Mouse (Mus musculus): ENCODE measurements around the gene Atp1a2. TPM values are rescaled to one million over a fixed set of nuclear protein-coding genes. Genes with fewer than 3 reads are reported as not detected.

Atp1a2 gene
- polyA plus RNA-seq, 1 experiment from 2014 or later = 1.9 TPM

DNA sequence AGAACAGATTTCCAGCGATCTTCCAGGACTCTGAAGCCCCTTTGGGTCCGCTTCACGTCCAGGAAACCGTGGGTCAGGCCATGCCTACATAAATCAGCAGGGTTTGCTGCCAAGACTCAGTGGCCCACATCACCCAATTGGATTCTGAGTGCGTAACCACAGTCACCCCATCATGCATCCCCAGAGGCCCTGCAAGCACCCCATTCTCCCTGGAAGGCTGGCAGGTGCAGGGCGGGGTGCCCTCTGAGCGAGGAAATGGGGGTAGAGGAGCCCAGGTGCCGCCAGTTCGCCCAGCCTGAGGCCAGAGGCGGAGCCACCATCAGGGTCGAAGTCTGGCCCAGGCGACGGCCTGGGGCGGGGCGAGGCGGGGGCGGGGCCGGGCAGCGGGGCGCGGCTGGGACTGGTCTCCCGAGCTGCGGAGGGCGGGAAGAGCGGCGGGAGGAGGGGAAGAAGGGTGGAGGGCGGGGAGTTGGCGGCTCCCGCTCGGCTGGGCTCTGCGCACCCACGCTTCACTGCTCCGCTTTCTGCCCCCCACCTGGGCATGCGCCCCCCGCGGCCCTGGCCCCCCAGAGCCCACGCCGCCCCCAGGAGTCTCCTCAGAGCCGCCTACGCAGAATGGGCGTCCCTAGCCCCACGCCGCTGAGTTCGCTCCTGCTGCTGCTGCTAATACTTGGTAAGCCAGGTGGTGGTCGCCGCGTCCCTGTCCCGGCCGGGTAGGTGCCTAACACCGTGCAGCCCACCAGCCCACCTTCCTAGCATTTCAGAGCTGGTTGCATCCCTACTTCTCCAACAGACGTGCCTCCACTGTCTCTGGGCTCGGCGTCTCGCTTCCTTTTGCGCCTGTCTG, 14.3 kb upstream of the Atp1a2 start:
- Histone ChIP-seq H3K27me3 (no peaks in the 10 kb centered on the region), H3K27ac (peak overlapping the region; percentile 86), H3K4me1 (peaks cover 40% of the 10 kb centered on the region), H3K36me3 (no peaks in the 10 kb centered on the region), H3K4me2 (peak overlapping the region; percentile 93), H3K9me3 (no peaks in the 10 kb centered on the region), H3K4me3 (peak overlapping the region; percentile 59), H3K9ac (peak overlapping the region; percentile 77)
- peak; percentile 73 for ATAC-seq (ENCODE audit: insufficient number of reproducible peaks, insufficient read depth, low FRiP score, low TSS enrichment, low read depth)
- whole genome bisulfite sequencing = under 1% methylated on average over 47 of the region's 55 CpGs

DNA sequence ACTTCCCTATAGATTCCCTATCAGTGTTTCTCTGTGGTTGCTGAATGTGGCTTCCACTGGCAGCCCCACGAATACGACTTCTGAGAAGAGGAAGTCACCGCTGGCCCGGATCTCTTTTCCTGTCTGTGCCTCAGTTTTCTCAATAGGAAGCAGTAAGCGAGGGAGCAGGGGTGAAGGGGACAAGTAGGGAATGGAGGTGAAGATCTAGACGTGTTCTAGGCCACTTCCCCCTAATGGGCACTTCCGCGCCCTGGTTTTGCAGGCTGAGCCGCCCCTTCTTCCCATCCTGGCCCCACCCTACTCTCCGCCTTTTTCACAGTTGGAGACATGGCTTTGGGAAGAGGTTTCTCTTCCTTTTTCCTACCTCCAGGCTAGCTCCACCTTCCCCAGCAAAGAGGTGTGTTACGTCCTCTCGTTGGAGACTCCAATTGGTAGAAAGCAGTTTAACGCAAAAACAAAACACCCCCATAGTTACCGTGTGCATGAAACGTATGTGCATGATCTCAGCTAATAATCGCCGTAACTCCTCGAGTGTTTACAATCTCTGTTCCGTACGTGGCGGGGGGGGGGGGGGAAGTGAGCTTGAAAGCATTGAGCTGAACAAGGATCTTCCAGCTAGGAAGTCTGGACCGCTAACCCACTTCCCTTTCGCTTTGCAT, 13.5 kb upstream of the Atp1a2 start:
- H3K4me2 ChIP-seq = peak overlapping the region; percentile 93
- no peaks in the 10 kb centered on the region for H3K27me3 ChIP-seq

DNA sequence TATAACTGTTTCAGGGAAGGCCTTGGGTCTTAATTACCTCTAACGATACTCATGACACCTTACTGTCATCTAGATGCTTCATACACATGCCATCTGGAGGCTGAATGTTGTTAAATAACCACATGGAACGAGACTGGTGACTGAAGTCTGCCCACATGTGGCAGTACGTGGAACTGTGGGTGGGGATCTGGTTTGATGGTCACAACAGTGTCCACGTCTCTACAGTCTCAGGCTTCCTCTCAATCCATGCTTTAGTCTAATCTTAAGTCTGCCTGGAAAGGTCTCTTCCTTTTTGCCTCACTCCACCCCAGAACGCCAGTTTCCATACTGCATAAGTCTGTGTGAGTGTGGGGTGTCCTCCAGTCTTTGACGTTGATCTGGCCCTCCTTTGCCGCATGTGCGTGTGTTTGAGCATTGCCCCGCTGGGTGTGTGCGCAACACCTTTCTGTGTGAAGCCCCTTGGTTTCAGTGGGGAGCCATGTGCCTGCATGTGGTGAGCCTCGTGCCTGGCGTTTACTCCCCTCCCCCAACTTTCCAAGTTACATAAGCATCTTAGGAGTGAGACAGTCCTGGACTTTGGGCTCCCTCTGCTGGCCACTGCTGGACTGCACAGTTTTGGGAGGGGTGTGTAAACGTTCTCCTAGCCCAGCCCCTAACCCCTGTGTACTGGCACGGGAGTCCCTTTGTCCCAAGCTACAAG, 12.0 kb upstream of the Atp1a2 start:
- no peaks in the 10 kb centered on the region for H3K36me3 ChIP-seq
- H3K4me1 ChIP-seq = peaks cover 40% of the 10 kb centered on the region
- H3K27me3 ChIP-seq = no peaks in the 10 kb centered on the region
- H3K9me3 ChIP-seq = no peaks in the 10 kb centered on the region
- peak; percentile 72 for ATAC-seq (ENCODE audit: insufficient number of reproducible peaks, insufficient read depth, low FRiP score, low TSS enrichment, low read depth)
- peak overlapping the region; percentile 86 for H3K27ac ChIP-seq
- H3K9ac ChIP-seq = peak overlapping the region; percentile 68
- WGBS = 2% methylated on average over 14 of the region's 14 CpGs
- H3K4me2 ChIP-seq = peak overlapping the region; percentile 93
- H3K4me3 ChIP-seq = peak overlapping the region; percentile 32

More for the DNA sequence above, 13.5 kb upstream of the Atp1a2 start:
- no peaks in the 10 kb centered on the region for H3K9me3 ChIP-seq
- no peaks in the 10 kb centered on the region for H3K36me3 ChIP-seq
- H3K4me3 ChIP-seq = peak overlapping the region; percentile 59
- H3K4me1 ChIP-seq = peaks cover 40% of the 10 kb centered on the region
- H3K27ac ChIP-seq = peak overlapping the region; percentile 86
- no peak for ATAC-seq (ENCODE audit: insufficient number of reproducible peaks, insufficient read depth, low FRiP score, low TSS enrichment, low read depth)
- peak overlapping the region; percentile 77 for H3K9ac ChIP-seq
- WGBS = 6% methylated on average over 23 of the region's 23 CpGs

DNA sequence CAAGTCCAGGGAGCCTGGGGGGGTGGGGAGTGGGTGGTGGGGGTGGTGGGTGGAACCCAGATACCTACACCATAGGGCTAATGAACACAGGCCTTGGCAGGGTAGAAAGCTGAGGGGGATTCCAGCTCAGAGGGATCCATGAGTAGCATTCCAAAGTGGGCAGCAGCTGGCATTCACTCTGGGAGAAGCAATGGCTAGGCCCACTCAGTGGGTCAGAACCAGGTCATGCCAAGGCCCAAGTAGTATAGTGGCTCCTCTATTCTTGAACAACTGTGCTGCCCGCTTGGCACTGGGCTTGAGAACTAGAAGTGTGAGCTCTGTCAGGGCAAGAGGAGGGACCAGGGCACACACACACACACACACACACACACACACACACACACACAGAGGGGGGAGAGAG, 10.5 kb upstream of the Atp1a2 start:
- Histone ChIP-seq H3K4me2 (no peak overlapping the region), H3K9ac (no peak overlapping the region), H3K9me3 (no peaks in the 10 kb centered on the region), H3K4me3 (no peak overlapping the region), H3K36me3 (no peaks in the 10 kb centered on the region), H3K4me1 (peaks cover 31% of the 10 kb centered on the region), H3K27me3 (no peaks in the 10 kb centered on the region), H3K27ac (0 out of 2 replicates have a peak overlapping the region, but pooled peaks have one; percentile 33)
- 100% methylated on average over 1 of the region's 1 CpGs for WGBS
- no peak for ATAC-seq (ENCODE audit: insufficient number of reproducible peaks, insufficient read depth, low FRiP score, low TSS enrichment, low read depth)

DNA sequence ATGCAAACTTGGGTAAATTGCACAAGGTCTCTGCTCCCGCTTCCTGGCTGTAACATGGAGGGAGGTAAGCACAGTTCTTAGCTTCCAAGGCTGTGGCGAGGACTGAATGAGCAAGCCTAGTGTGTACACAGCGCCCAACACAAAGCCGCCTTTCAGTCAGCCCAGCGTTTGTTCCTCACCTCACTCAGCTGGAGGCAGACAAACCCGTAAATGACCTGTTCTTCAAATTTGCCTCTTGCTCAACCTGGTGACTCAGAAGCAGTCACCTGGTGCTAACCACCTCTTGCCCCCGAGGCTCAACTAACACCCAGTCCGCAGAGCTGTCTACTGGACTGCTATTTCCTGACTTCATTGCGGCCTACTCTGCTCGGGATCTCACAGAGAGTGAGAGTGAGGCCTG, 10.1 kb upstream of the Atp1a2 start:
- H3K4me1 ChIP-seq = peaks cover 26% of the 10 kb centered on the region
- no peak overlapping the region for H3K4me2 ChIP-seq
- no peaks in the 10 kb centered on the region for H3K36me3 ChIP-seq
- H3K27me3 ChIP-seq = no peaks in the 10 kb centered on the region
- no peak overlapping the region for H3K9ac ChIP-seq
- H3K27ac ChIP-seq = 0 out of 2 replicates have a peak overlapping the region, but pooled peaks have one; percentile 33
- no peak for ATAC-seq (ENCODE audit: insufficient number of reproducible peaks, insufficient read depth, low FRiP score, low TSS enrichment, low read depth)
- H3K9me3 ChIP-seq = no peaks in the 10 kb centered on the region
- no peak overlapping the region for H3K4me3 ChIP-seq
- 58% methylated on average over 10 of the region's 10 CpGs for WGBS

DNA sequence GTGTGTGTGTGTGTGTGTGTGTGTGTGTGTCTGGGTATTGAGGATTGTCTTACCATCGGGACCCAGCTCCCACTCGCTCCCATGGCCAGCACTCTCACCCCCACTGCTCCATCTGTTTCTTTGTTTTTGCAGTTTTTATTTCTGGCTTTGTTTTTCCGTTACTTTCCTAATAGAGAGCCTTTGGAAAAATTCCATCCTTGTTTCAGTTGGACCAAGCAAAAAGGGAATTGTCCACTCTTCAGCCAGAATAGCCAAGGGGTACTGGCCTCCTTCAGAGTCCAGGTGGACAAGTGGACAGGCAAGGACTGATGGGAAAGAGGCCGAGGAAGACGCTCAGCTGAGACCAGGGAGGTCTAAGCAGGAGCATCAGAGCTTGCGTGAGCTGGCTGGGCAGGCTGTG, 9.0 kb upstream of the Atp1a2 start:
- Histone ChIP-seq H3K27me3 (no peaks in the 10 kb centered on the region), H3K4me2 (no peak overlapping the region), H3K9ac (no peak overlapping the region), H3K4me1 (peaks cover 25% of the 10 kb centered on the region), H3K36me3 (no peaks in the 10 kb centered on the region), H3K9me3 (no peaks in the 10 kb centered on the region), H3K4me3 (no peak overlapping the region), H3K27ac (no peak overlapping the region)
- 66% methylated on average over 6 of the region's 6 CpGs for WGBS
- ATAC-seq (ENCODE audit: insufficient number of reproducible peaks, insufficient read depth, low FRiP score, low TSS enrichment, low read depth) = no peak

DNA sequence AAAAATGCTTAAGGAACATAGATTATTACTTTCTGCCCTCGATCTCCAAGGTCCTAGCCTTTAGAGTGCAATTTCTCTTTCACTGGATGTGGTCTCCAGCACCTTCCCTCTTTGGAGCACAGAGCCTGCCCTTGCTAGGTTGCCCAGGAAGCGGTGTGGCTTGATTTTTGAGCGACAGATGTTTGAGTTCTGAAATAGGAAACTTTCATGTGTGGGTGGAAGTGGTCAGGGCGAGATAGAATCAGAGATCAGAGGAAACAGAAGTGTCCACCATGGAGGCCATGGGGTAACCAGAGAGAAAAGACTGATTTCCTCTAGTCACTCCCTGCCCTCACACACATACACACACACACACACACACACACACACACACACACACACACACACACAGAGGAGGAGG, 8.3 kb upstream of the Atp1a2 start:
- no peak for ATAC-seq (ENCODE audit: insufficient number of reproducible peaks, insufficient read depth, low FRiP score, low TSS enrichment, low read depth)

DNA sequence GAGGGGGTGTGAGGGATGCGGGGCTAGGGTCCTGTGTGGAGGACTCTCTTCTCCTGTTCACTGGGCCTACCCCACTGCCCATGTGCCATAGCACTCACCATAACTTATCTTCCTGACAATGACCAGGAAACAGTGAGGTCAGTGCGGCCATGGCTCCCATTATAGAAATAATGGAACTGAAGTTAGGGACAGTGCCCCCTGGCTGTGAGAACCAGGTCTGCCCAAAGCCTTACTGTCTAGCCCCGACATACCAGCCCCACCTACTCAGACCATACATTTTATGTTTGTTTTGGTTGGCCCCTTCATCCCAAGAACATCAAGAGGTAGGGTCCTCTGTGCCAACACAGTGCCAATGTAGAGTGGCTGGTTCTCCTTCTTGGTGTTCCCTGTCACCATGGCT, 7.8 kb upstream of the Atp1a2 start:
- Histone ChIP-seq H3K4me2 (no peak overlapping the region), H3K9ac (no peak overlapping the region), H3K27me3 (no peaks in the 10 kb centered on the region), H3K4me3 (no peak overlapping the region), H3K27ac (no peak overlapping the region), H3K36me3 (no peaks in the 10 kb centered on the region), H3K4me1 (peaks cover 28% of the 10 kb centered on the region), H3K9me3 (no peaks in the 10 kb centered on the region)
- no peak for ATAC-seq (ENCODE audit: insufficient number of reproducible peaks, insufficient read depth, low FRiP score, low TSS enrichment, low read depth)
- WGBS = 76% methylated on average over 3 of the region's 3 CpGs

More for the DNA sequence above, 8.3 kb upstream of the Atp1a2 start:
- Histone ChIP-seq H3K4me1 (peaks cover 29% of the 10 kb centered on the region), H3K9ac (no peak overlapping the region), H3K4me2 (no peak overlapping the region), H3K36me3 (no peaks in the 10 kb centered on the region), H3K9me3 (no peaks in the 10 kb centered on the region), H3K27me3 (no peaks in the 10 kb centered on the region), H3K4me3 (no peak overlapping the region), H3K27ac (no peak overlapping the region)
- 71% methylated on average over 4 of the region's 4 CpGs for whole genome bisulfite sequencing

DNA sequence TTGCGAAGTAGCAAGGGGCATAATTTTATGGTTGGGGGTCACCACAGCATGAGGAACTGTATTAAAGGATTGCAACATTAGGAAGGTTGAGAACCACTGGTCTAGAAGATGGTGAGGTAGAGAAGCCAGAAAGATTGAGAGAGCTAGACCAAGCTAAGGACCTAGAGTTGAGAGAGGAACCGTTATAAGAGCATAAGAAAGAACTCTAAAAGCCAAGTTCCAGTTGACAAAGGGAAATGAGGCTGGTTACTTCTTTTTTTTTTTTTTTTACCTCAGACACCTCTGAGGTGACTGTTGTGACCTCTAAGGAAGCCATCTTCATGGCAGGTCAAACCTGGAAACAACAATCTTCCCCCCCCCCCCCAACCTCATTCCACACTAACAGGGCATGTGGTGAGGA, 7.3 kb upstream of the Atp1a2 start:
- WGBS = 93% methylated on average over 2 of the region's 2 CpGs
- Histone ChIP-seq H3K4me2 (no peak overlapping the region), H3K27ac (no peak overlapping the region), H3K9me3 (no peaks in the 10 kb centered on the region), H3K36me3 (no peaks in the 10 kb centered on the region), H3K27me3 (no peaks in the 10 kb centered on the region), H3K4me3 (no peak overlapping the region), H3K9ac (no peak overlapping the region), H3K4me1 (peaks cover 23% of the 10 kb centered on the region)
- ATAC-seq (ENCODE audit: insufficient number of reproducible peaks, insufficient read depth, low FRiP score, low TSS enrichment, low read depth) = no peak

DNA sequence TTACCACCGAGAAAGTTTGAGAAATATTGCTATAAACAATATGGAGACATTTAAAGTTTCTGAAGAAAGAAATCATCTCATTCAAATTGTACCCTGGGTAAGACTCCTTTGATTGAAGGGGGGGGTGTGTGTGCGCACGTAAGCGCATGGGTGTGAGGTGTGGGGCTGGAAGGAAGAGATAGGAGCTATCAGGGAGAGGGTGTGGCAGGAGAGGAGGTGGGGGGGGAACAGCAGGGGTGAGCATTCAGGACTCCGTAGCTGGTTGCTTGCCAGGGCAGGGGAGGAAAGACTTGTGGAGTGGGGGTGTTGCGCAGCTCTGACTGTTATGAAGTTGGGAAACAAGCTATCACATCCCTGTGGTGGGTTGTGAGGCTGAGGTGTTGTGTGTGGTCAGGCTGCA, 6.6 kb upstream of the Atp1a2 start:
- ATAC-seq (ENCODE audit: insufficient number of reproducible peaks, insufficient read depth, low FRiP score, low TSS enrichment, low read depth) = no peak
- WGBS = 78% methylated on average over 6 of the region's 6 CpGs

DNA sequence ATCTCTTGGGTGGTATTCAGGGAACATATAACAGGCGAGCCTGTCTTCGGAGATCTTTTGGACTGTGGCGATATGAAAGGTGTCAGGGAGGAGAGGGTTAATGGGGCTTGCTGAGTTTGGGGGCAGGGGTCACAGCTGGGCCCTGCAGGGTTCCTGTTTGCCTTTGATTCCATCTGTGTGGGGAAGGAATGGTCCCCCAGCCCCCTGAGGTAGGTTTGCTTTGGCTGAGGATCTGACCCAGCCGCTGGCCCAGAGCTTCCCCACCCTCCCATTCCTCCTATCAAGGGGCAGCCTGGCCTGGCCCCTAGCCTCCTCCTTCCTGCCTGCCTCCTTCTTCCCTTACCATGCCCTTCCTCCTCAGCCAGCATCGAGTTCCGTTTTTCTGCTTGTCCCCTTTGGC, 5.0 kb upstream of the Atp1a2 start:
- Histone ChIP-seq H3K4me3 (no peak overlapping the region), H3K9ac (no peak overlapping the region)
- 18% methylated on average over 6 of the region's 6 CpGs for WGBS

More for the DNA sequence above, 6.6 kb upstream of the Atp1a2 start:
- Histone ChIP-seq H3K9ac (no peak overlapping the region), H3K27ac (no peak overlapping the region), H3K27me3 (no peaks in the 10 kb centered on the region), H3K4me3 (no peak overlapping the region), H3K9me3 (no peaks in the 10 kb centered on the region), H3K4me1 (peaks cover 16% of the 10 kb centered on the region), H3K4me2 (no peak overlapping the region), H3K36me3 (no peaks in the 10 kb centered on the region)

More for the DNA sequence above, 5.0 kb upstream of the Atp1a2 start:
- H3K27ac ChIP-seq = no peak overlapping the region
- no peaks in the 10 kb centered on the region for H3K27me3 ChIP-seq
- no peaks in the 10 kb centered on the region for H3K9me3 ChIP-seq
- no peak for ATAC-seq (ENCODE audit: insufficient number of reproducible peaks, insufficient read depth, low FRiP score, low TSS enrichment, low read depth)
- H3K4me1 ChIP-seq = peaks cover 20% of the 10 kb centered on the region
- H3K36me3 ChIP-seq = no peaks in the 10 kb centered on the region
- H3K4me2 ChIP-seq = no peak overlapping the region
